Mouse (Mus musculus) E14TG2a.4 (cell line): ENCODE measurements around the gene Lrrn4.

Source experiments
- CTCF ChIP-seq: conservative IDR thresholded peaks from 2 replicates; pipeline ENCODE4 v1.5.1; 2014; ENCODE audit warnings: low read length
- NANOG ChIP-seq: IDR thresholded peaks from 2 replicates; pipeline ENCODE4 v1.6.1; 2014; ENCODE audit warnings: borderline replicate concordance, low read length, mixed read lengths
- POU5F1 ChIP-seq: IDR thresholded peaks from 2 replicates; pipeline ENCODE4 v1.6.1; 2014; ENCODE audit warnings: low read length, borderline replicate concordance

GRCm38 (mm10) chr2:132876991-132877390 is 3.7 kb downstream of the Lrrn4 start:
- no peak for TF ChIP-seq CTCF
- no peak for TF ChIP-seq POU5F1
- TF ChIP-seq NANOG: no peak
